ENCODE assay signal across 8 mouse cellular contexts in the genomic region with DNA sequence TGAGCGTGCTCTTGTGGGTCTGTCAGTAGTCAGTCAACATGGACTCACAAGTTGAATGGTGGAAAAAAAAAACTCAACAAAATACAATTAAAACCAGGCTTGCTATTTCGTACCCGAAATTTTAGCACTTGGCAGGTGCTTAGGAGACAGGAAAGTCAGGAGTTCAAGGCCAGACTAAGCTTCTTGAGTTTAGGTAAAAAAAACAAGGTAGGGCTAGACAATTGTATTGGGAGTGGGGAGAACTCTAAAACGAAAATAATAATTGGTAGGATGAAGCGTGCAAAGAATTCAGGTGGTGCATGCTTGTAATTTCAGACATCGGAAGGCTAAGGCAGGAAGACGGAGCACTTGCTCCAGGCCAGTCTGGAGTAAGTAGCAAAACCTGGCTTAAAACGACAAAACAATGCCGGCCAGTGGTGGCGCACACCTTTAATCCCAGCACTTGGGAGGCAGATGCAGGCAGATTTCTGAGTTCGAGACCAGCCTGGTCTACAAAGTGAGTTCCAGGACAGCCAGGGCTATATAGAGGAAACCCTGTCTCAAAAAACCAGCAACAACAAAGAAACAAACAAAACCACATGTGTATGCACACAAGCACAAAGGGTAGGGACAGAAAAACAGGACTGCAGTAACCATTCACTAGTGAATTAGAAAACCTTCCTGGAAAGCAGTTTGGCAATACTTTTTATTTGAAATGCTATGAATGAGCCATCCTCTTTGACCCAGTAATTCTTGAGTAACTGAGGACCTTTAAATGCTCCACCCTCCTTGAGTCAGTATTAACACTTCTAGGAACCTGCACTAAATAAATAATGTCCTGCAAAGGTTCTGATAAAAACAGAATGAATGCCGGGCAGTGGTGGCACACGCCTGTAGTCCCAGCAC. TPM values are rescaled to one million over a fixed set of nuclear protein-coding genes. Genes with fewer than 3 reads are reported as not detected.
DNase-seq lines count a peak whose midpoint lies in the region; ATAC-seq lines count a peak whose summit lies in the region.

No protein-coding gene starts in this region.

- H3K4me3 ChIP-seq in liver, embryonic 12.5 days, result peak overlapping the region; percentile 74

- no peak for ATAC-seq in liver, embryonic 12.5 days

- no peaks in the 10 kb centered on the region for H3K9me3 ChIP-seq in liver, embryonic 12.5 days (replicated peaks)

- peak overlapping the region; percentile 62; the same call in 1 of the 2 replicates for H3K27ac ChIP-seq in liver, embryonic 12.5 days

- WGBS in liver, embryonic 12.5 days (ENCODE audit: insufficient replicate concordance), result 55% methylated on average over 13 of the region's 13 CpGs

- peaks cover 19% of the 10 kb centered on the region for H3K36me3 ChIP-seq in liver, embryonic 12.5 days

- DNase-seq in adrenal gland, adult 2 months, result peak; percentile 32
- DNase-seq in adrenal gland, postnatal 4 days (ENCODE audit: low spot score in 2 of 2), result no peak
- DNase-seq in thymus, postnatal 14 days, result peak; percentile 20
- no peak for DNase-seq in thymus, postnatal 36 days
- no peak for DNase-seq in right cerebral cortex, adult 2 months (ENCODE audit: low spot score in 2 of 2)
- no peak for DNase-seq in left cerebral cortex, adult 9 months (ENCODE audit: low spot score in 2 of 2)
- DNase-seq in natural killer cell, adult 2 months (ENCODE audit: low spot score in 2 of 2), result no peak

- H3K9ac ChIP-seq in liver, embryonic 12.5 days, result peak overlapping the region; percentile 50

- peaks cover 35% of the 10 kb centered on the region for H3K4me1 ChIP-seq in liver, embryonic 12.5 days

- peak overlapping the region; percentile 84 for H3K4me2 ChIP-seq in liver, embryonic 12.5 days

- H3K27me3 ChIP-seq in liver, embryonic 12.5 days (replicated peaks), result no peaks in the 10 kb centered on the region

RNA-seq across cellular contexts. Expression of a gene that starts 1.0 kb away (rescaled TPM):
- total RNA-seq in adrenal gland, adult 2 months (2021), result 100 to 1,000 TPM; 240 to 384 TPM
- polyA plus RNA-seq in adrenal gland, adult 2 months (2012; rRNA removed), result 484 and 733 TPM in 2 replicates
- 100 to 1,000 TPM; 332 to 356 TPM for total RNA-seq in adrenal gland, postnatal 4 days (2021)
- 657 and 705 TPM in 2 replicates for polyA plus RNA-seq in liver, embryonic 12.5 days (2016; fragmentation: Nextera tagmentation; extraction: Ambion mirVana)

RNA-seq across cellular contexts. Expression of a gene that starts 11.3 kb away (rescaled TPM):
- total RNA-seq in adrenal gland, adult 2 months (2021), result 10 to 100 TPM; 45.3 to 46.5 TPM
- 17.0 and 20.7 TPM in 2 replicates for polyA plus RNA-seq in adrenal gland, adult 2 months (2012; rRNA removed)
- total RNA-seq in adrenal gland, postnatal 4 days (2021), result 10 to 100 TPM; 54.9 to 57.8 TPM
- 26.4 and 27.2 TPM in 2 replicates for polyA plus RNA-seq in liver, embryonic 12.5 days (2016; fragmentation: Nextera tagmentation; extraction: Ambion mirVana)

RNA-seq across cellular contexts. Expression of a gene that starts 35.3 kb away (rescaled TPM):
- total RNA-seq in adrenal gland, adult 2 months (2021), result not detected
- polyA plus RNA-seq in adrenal gland, adult 2 months (2012; rRNA removed), result not detected in 2 replicates
- total RNA-seq in adrenal gland, postnatal 4 days (2021), result not detected
- polyA plus RNA-seq in liver, embryonic 12.5 days (2016; fragmentation: Nextera tagmentation; extraction: Ambion mirVana), result not detected in 2 replicates

RNA-seq across cellular contexts. Expression of a gene that starts 41.8 kb away (rescaled TPM):
- total RNA-seq in adrenal gland, adult 2 months (2021), result 10 to 100 TPM; 79.5 to 92.8 TPM
- 9.6 and 11.3 TPM in 2 replicates for polyA plus RNA-seq in adrenal gland, adult 2 months (2012; rRNA removed)
- total RNA-seq in adrenal gland, postnatal 4 days (2021), result 10 to 100 TPM; 74.3 to 78.8 TPM
- polyA plus RNA-seq in liver, embryonic 12.5 days (2016; fragmentation: Nextera tagmentation; extraction: Ambion mirVana), result 100 and 108 TPM in 2 replicates

RNA-seq across cellular contexts. Expression of a gene that starts 52.1 kb away (rescaled TPM):
- not detected for total RNA-seq in adrenal gland, adult 2 months (2021)
- polyA plus RNA-seq in adrenal gland, adult 2 months (2012; rRNA removed), result not detected in 2 replicates
- not detected for total RNA-seq in adrenal gland, postnatal 4 days (2021)
- not detected in 2 replicates for polyA plus RNA-seq in liver, embryonic 12.5 days (2016; fragmentation: Nextera tagmentation; extraction: Ambion mirVana)

Comparison
In these comparisons a context has a peak if more than half of its experiments do, and no peak if none do; other contexts are left out.
1. DNase-seq: peak in adrenal gland, adult 2 months (single experiment) and thymus, postnatal 14 days (single experiment); none in adrenal gland, postnatal 4 days (0 of 2), thymus, postnatal 36 days (0 of 2), right cerebral cortex, adult 2 months (0 of 2), left cerebral cortex, adult 9 months (0 of 2) and natural killer cell, adult 2 months (0 of 2).